Mouse (Mus musculus): ENCODE data around the gene Unc5c. TPM values are rescaled to one million over a fixed set of nuclear protein-coding genes. Genes with fewer than 3 reads are reported as not detected.

Unc5c gene
- total RNA-seq, 2 experiments from 2014 or later = 32.3 to 34.7 TPM

- no peak for TF ChIP-seq CTCF (IDR thresholded peaks at IDR 0.05)
- Histone ChIP-seq H3K4me3 (no peak overlapping the region), H3K27ac (no peak overlapping the region)
- DNase-seq (ENCODE audit: extremely low spot score in 1 of 2, low spot score in 2 of 2) = no peak
- intact Hi-C loops (cut with DNase I) = loop anchor here (10.0 kb wide), 1 partner anchor 154 kb away; the partner anchor contains the start of gene Unc5c
Observed at GRCm38 (mm10) chr3:141618675-141619074, 153.7 kb downstream of the Unc5c start.

GRCm38 (mm10) chr3:141621496-141621895 is 156.5 kb downstream of the Unc5c start:
- intact Hi-C loops (cut with DNase I) = no loop called here
- DNase-seq (ENCODE audit: extremely low spot score in 1 of 2, low spot score in 2 of 2) = no peak
- H3K27ac ChIP-seq = no peak overlapping the region
- no peak overlapping the region for H3K4me3 ChIP-seq
- no peak for TF ChIP-seq CTCF (IDR thresholded peaks at IDR 0.05)

- Histone ChIP-seq H3K27ac (no peak overlapping the region), H3K4me3 (no peak overlapping the region)
- intact Hi-C loops (cut with DNase I) = no loop called here
- DNase-seq (ENCODE audit: extremely low spot score in 1 of 2, low spot score in 2 of 2) = no peak
- TF ChIP-seq CTCF (IDR thresholded peaks at IDR 0.05) = no peak
Observed at GRCm38 (mm10) chr3:141626935-141627638, 162.1 kb downstream of the Unc5c start.

- Histone ChIP-seq H3K4me3 (no peak overlapping the region), H3K27ac (no peak overlapping the region)
- TF ChIP-seq CTCF (IDR thresholded peaks at IDR 0.05) = no peak
- no peak for DNase-seq (ENCODE audit: extremely low spot score in 1 of 2, low spot score in 2 of 2)
- intact Hi-C loops (cut with DNase I) = no loop called here
Observed at GRCm38 (mm10) chr3:141627639-141627977, 162.6 kb downstream of the Unc5c start.

- no peak overlapping the region for H3K27ac ChIP-seq
- DNase-seq (ENCODE audit: extremely low spot score in 1 of 2, low spot score in 2 of 2) = no peak
- H3K4me3 ChIP-seq = no peak overlapping the region
- intact Hi-C loops (cut with DNase I) = no loop called here
- TF ChIP-seq CTCF (IDR thresholded peaks at IDR 0.05) = no peak
Observed at GRCm38 (mm10) chr3:141629431-141629830, 164.4 kb downstream of the Unc5c start.

GRCm38 (mm10) chr3:141637900-141638299 is 172.9 kb downstream of the Unc5c start:
- DNase-seq (ENCODE audit: extremely low spot score in 1 of 2, low spot score in 2 of 2) = no peak
- Histone ChIP-seq H3K27ac (no peak overlapping the region), H3K4me3 (no peak overlapping the region)
- no peak for TF ChIP-seq CTCF (IDR thresholded peaks at IDR 0.05)
- intact Hi-C loops (cut with DNase I) = no loop called here

GRCm38 (mm10) chr3:141644264-141644663 is 179.2 kb downstream of the Unc5c start:
- no peak overlapping the region for H3K27ac ChIP-seq
- intact Hi-C loops (cut with DNase I) = no loop called here
- H3K4me3 ChIP-seq = no peak overlapping the region
- no peak for TF ChIP-seq CTCF (IDR thresholded peaks at IDR 0.05)
- DNase-seq (ENCODE audit: extremely low spot score in 1 of 2, low spot score in 2 of 2) = no peak

GRCm38 (mm10) chr3:141646588-141646987 is 181.6 kb downstream of the Unc5c start:
- no peak for TF ChIP-seq CTCF (IDR thresholded peaks at IDR 0.05)
- intact Hi-C loops (cut with DNase I) = no loop called here
- no peak for DNase-seq (ENCODE audit: extremely low spot score in 1 of 2, low spot score in 2 of 2)

GRCm38 (mm10) chr3:141650658-141651057 is 185.6 kb downstream of the Unc5c start:
- Histone ChIP-seq H3K27ac (no peak overlapping the region), H3K4me3 (no peak overlapping the region)
- no peak for DNase-seq (ENCODE audit: extremely low spot score in 1 of 2, low spot score in 2 of 2)
- TF ChIP-seq CTCF (IDR thresholded peaks at IDR 0.05) = no peak
- intact Hi-C loops (cut with DNase I) = no loop called here

More at GRCm38 (mm10) chr3:141646588-141646987, 181.6 kb downstream of the Unc5c start:
- H3K27ac ChIP-seq = no peak overlapping the region
- no peak overlapping the region for H3K4me3 ChIP-seq

GRCm38 (mm10) chr3:141653915-141654314 is 188.9 kb downstream of the Unc5c start:
- Histone ChIP-seq H3K27ac (no peak overlapping the region), H3K4me3 (no peak overlapping the region)
- intact Hi-C loops (cut with DNase I) = no loop called here
- no peak for TF ChIP-seq CTCF (IDR thresholded peaks at IDR 0.05)
- no peak for DNase-seq (ENCODE audit: extremely low spot score in 1 of 2, low spot score in 2 of 2)

GRCm38 (mm10) chr3:141659041-141659789 is 194.2 kb downstream of the Unc5c start:
- no peak; the same call in 1 of the 2 replicates for TF ChIP-seq CTCF (IDR thresholded peaks at IDR 0.05)
- DNase-seq (ENCODE audit: extremely low spot score in 1 of 2, low spot score in 2 of 2) = no peak
- no peak overlapping the region for H3K27ac ChIP-seq
- intact Hi-C loops (cut with DNase I) = no loop called here
- no peak overlapping the region for H3K4me3 ChIP-seq
